Mouse (Mus musculus): ENCODE results near the gene Shank2. TPM values are rescaled to one million over a fixed set of nuclear protein-coding genes. Genes with fewer than 3 reads are reported as not detected.
A peak's percentile ranks its signal among the peaks of the same experiment; 100 is the strongest.

Gene Shank2
- polyA plus RNA-seq, 1 experiment from 2014 or later = 1.6 TPM

DNA sequence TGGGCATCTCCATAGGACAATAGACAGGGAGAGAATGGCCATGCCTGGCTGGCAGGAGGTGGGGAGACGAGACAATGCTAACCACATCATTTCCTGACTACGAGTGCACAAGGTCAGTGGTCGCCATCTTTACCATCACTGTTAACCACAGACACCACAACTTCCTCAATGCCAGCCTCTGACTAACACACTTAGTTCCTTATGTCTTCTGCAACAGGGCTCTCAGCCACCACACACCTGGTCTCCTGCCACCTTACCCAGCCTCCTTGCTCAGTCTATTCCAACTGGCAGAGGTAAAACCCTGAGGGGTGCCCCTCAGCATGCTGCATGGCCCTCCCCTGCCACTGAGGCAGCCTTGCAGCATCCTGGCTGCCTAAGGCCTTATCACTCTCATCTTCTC is 445.4 kb downstream of the Shank2 start:
- H3K4me3 ChIP-seq (replicated peaks; ENCODE audit: low read length) = no peak overlapping the region
- H3K9me3 ChIP-seq (replicated peaks; ENCODE audit: control insufficient read depth, low read length) = no peaks in the 10 kb centered on the region
- WGBS = 73% methylated on average over 3 of the region's 3 CpGs
- no peaks in the 10 kb centered on the region for H3K4me1 ChIP-seq (ENCODE audit: control insufficient read depth, insufficient read depth, low read length)
- H3K27me3 ChIP-seq (ENCODE audit: control insufficient read depth, insufficient read depth, low read length) = no peaks in the 10 kb centered on the region
- H3K4me2 ChIP-seq (ENCODE audit: low read depth, low read length) = no peak overlapping the region
- no peak for ATAC-seq (ENCODE audit: insufficient read depth, low FRiP score)
- H3K9ac ChIP-seq (ENCODE audit: low read length) = no peak overlapping the region
- no peak overlapping the region for H3K27ac ChIP-seq (ENCODE audit: low read length)
- peaks cover 43% of the 10 kb centered on the region for H3K36me3 ChIP-seq (ENCODE audit: control insufficient read depth, insufficient read depth, low read length)

DNA sequence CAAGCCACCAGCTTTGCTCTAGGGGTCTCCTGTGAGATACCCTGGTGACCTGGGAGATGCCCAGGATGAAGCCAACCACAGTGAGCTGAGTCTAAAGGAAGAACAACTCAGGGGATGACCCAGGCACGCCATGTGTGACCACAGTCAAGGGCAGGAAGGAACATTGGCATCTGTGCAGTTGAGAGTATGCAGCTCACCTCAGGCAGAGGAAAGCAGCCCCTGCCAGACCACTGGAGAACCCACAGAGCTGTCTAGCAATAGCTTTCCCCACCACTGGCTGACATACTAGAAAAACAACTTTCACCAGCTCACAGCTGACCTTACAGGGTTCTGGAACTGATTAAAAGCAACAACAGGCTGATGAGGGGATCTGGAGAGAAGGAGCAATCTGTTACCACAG is 446.5 kb downstream of the Shank2 start:
- no peak overlapping the region for H3K9ac ChIP-seq (ENCODE audit: low read length)
- 96% methylated on average over 1 of the region's 1 CpGs for WGBS
- no peaks in the 10 kb centered on the region for H3K9me3 ChIP-seq (replicated peaks; ENCODE audit: control insufficient read depth, low read length)
- ATAC-seq (ENCODE audit: insufficient read depth, low FRiP score) = no peak
- H3K27ac ChIP-seq (ENCODE audit: low read length) = no peak overlapping the region
- H3K4me1 ChIP-seq (ENCODE audit: control insufficient read depth, insufficient read depth, low read length) = no peaks in the 10 kb centered on the region
- no peak overlapping the region for H3K4me2 ChIP-seq (ENCODE audit: low read depth, low read length)
- H3K36me3 ChIP-seq (ENCODE audit: control insufficient read depth, insufficient read depth, low read length) = peaks cover 48% of the 10 kb centered on the region
- no peak overlapping the region for H3K4me3 ChIP-seq (replicated peaks; ENCODE audit: low read length)
- no peaks in the 10 kb centered on the region for H3K27me3 ChIP-seq (ENCODE audit: control insufficient read depth, insufficient read depth, low read length)

DNA sequence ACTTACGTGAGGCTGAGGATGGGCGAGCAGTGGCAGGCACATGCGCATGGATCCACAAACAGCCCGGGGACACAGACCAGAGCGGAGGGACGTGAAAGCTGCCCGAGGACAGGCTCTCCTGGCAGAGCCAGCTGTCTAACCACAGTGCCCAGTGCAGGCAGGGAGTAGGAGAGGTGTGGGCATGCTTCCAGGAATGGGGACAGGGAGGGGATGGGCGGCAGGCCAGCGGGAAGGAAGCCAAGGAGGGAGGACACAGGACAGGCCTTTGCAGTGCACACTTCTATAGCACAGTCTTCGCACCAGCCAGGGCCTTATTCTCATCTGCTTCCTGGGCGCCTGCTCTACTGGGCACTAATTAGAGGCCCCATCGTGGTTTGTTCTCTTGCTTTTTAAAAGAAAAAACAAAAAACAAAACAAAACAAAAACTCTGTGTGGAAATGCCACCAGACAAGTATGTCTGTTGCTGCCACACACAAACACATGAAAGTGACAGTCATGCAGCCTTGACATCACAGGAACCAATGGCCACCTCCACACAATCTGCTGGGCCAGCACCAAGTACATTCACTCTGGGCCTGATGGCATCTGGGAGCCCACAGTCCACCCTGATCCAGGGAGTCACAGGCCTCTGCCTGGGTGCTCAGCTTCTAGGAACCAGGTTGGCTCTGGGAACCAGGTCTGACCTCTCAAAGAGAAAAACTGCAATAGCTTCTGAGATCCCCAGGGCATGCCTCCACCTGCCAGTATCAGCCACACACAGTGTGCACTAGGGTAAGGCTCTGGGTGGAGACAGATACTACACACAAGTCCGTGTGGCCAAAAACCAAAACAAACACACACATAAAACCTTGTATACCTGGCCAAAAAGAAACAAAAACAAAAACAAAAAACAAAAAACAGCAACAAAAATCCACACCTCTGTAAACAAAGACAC is 448.2 kb downstream of the Shank2 start:
- no peak for ATAC-seq (ENCODE audit: insufficient read depth, low FRiP score)
- Histone ChIP-seq H3K36me3 (ENCODE audit: control insufficient read depth, insufficient read depth, low read length) (peaks cover 40% of the 10 kb centered on the region), H3K4me2 (ENCODE audit: low read depth, low read length) (no peak overlapping the region), H3K4me1 (ENCODE audit: control insufficient read depth, insufficient read depth, low read length) (no peaks in the 10 kb centered on the region), H3K4me3 (replicated peaks; ENCODE audit: low read length) (no peak overlapping the region), H3K27me3 (ENCODE audit: control insufficient read depth, insufficient read depth, low read length) (no peaks in the 10 kb centered on the region), H3K9ac (ENCODE audit: low read length) (no peak overlapping the region), H3K9me3 (replicated peaks; ENCODE audit: control insufficient read depth, low read length) (no peaks in the 10 kb centered on the region), H3K27ac (ENCODE audit: low read length) (no peak overlapping the region)
- 90% methylated on average over 13 of the region's 13 CpGs for WGBS

DNA sequence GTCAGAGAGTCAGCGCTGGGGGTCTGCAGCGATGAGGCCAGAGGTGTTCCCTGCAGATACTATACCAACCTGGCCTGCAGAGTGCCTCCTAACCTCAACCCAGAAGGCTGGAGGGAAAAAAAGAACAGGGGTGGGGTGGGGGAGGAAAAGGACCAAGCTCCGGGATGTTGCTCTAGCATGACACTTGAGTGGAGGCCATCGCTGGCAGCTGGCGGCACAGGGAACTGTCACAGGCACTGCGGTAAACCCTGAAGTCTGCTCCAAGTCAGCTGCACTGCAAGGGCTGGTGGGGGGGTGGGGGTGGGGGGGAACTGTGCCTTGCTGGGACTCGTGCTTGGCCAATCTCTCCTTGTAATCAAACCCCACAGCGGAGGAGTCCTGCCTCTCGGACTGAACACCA is 448.9 kb downstream of the Shank2 start:
- 87% methylated on average over 9 of the region's 9 CpGs for WGBS
- H3K9me3 ChIP-seq (replicated peaks; ENCODE audit: control insufficient read depth, low read length) = no peaks in the 10 kb centered on the region
- H3K36me3 ChIP-seq (ENCODE audit: control insufficient read depth, insufficient read depth, low read length) = peaks cover 32% of the 10 kb centered on the region
- H3K4me2 ChIP-seq (ENCODE audit: low read depth, low read length) = no peak overlapping the region
- no peak overlapping the region for H3K27ac ChIP-seq (ENCODE audit: low read length)
- ATAC-seq (ENCODE audit: insufficient read depth, low FRiP score) = no peak
- H3K4me3 ChIP-seq (replicated peaks; ENCODE audit: low read length) = no peak overlapping the region
- no peaks in the 10 kb centered on the region for H3K27me3 ChIP-seq (ENCODE audit: control insufficient read depth, insufficient read depth, low read length)
- no peak overlapping the region for H3K9ac ChIP-seq (ENCODE audit: low read length)
- H3K4me1 ChIP-seq (ENCODE audit: control insufficient read depth, insufficient read depth, low read length) = no peaks in the 10 kb centered on the region

DNA sequence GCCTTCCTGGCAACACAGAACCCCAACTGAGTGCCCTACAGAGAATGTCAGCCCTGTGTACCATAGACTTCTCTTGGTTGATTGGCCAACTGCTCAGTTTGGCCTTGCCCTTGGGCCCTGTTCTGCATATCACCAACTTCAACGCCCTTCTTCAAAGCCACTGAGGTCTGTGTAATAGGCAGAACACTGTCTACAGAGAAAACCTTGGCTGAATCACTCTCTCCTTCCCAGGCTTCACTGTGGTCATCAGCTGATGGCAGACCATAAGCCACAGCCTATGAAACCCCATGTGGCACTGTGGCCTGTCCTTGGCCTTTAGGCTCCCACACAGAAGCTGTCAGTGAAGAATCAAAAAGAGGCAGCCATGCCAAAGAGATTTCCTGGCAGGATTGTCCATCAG is 457.2 kb downstream of the Shank2 start:
- H3K9me3 ChIP-seq (replicated peaks; ENCODE audit: control insufficient read depth, low read length) = no peaks in the 10 kb centered on the region
- H3K36me3 ChIP-seq (ENCODE audit: control insufficient read depth, insufficient read depth, low read length) = peaks cover 41% of the 10 kb centered on the region
- no peak for ATAC-seq (ENCODE audit: insufficient read depth, low FRiP score)
- H3K27me3 ChIP-seq (ENCODE audit: control insufficient read depth, insufficient read depth, low read length) = no peaks in the 10 kb centered on the region
- 87% methylated on average over 1 of the region's 1 CpGs for WGBS
- H3K27ac ChIP-seq (ENCODE audit: low read length) = no peak overlapping the region
- H3K4me3 ChIP-seq (replicated peaks; ENCODE audit: low read length) = no peak overlapping the region
- no peak overlapping the region for H3K4me2 ChIP-seq (ENCODE audit: low read depth, low read length)
- H3K9ac ChIP-seq (ENCODE audit: low read length) = no peak overlapping the region
- no peaks in the 10 kb centered on the region for H3K4me1 ChIP-seq (ENCODE audit: control insufficient read depth, insufficient read depth, low read length)

DNA sequence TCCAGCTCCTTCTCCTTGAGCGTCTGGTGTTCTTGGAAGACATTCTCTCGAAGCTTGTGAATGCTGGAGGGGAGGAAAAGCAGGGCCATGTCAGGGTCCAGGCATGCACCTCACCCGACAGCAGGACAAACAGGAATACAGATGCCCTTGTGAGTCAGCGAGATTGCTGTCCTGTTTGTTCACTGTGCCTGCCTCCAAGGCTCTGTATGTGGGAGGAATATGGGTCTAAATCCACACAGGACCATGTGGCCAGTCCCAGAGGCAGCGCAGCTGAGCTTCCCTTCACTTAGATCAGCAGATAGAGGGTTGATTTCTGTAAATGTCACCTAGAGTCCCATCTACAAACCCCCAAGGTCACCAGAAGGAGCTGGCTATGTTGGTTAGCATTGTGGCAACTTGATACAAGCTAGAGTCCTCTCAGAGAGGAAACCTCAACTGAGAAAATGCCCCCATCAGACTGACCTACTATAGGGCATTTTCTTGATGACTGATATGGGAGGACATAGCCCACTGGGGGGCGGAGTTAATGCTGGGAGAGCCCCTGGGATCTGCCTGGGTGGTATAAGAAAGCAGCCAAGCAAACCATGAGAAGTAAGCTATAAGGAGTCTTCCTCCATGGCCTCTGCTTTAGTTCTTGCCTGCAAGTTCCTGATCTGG is 459.6 kb downstream of the Shank2 start:
- no peaks in the 10 kb centered on the region for H3K4me1 ChIP-seq (ENCODE audit: control insufficient read depth, insufficient read depth, low read length)
- no peak overlapping the region for H3K4me3 ChIP-seq (replicated peaks; ENCODE audit: low read length)
- H3K9ac ChIP-seq (ENCODE audit: low read length) = no peak overlapping the region
- no peak overlapping the region for H3K27ac ChIP-seq (ENCODE audit: low read length)
- no peak overlapping the region for H3K4me2 ChIP-seq (ENCODE audit: low read depth, low read length)
- 91% methylated on average over 6 of the region's 6 CpGs for WGBS
- H3K27me3 ChIP-seq (ENCODE audit: control insufficient read depth, insufficient read depth, low read length) = no peaks in the 10 kb centered on the region
- H3K36me3 ChIP-seq (ENCODE audit: control insufficient read depth, insufficient read depth, low read length) = peaks cover 46% of the 10 kb centered on the region
- no peak for ATAC-seq (ENCODE audit: insufficient read depth, low FRiP score)
- H3K9me3 ChIP-seq (replicated peaks; ENCODE audit: control insufficient read depth, low read length) = no peaks in the 10 kb centered on the region

DNA sequence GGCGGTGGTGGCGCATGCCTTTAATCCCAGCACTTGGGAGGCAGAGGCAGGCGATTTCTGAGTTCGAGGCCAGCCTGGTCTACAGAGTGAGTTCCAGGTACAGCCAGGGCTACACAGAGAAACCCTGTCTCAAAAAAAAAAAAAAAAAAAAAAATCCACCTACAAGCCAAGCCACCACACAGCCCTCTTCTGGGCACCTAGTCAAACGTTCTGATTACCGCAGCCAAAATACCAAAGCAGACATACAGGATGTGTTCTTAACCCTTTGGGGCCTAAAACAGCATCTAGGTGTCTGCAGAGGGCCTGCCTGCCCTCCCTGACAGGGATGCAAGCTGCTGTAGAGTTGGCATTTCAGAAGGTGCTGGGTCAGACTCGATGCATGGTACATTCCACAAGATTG is 460.8 kb downstream of the Shank2 start:
- Histone ChIP-seq H3K4me3 (replicated peaks; ENCODE audit: low read length) (no peak overlapping the region), H3K9me3 (replicated peaks; ENCODE audit: control insufficient read depth, low read length) (no peaks in the 10 kb centered on the region), H3K9ac (ENCODE audit: low read length) (no peak overlapping the region), H3K27ac (ENCODE audit: low read length) (no peak overlapping the region), H3K4me2 (ENCODE audit: low read depth, low read length) (no peak overlapping the region), H3K27me3 (ENCODE audit: control insufficient read depth, insufficient read depth, low read length) (no peaks in the 10 kb centered on the region), H3K4me1 (ENCODE audit: control insufficient read depth, insufficient read depth, low read length) (no peaks in the 10 kb centered on the region), H3K36me3 (ENCODE audit: control insufficient read depth, insufficient read depth, low read length) (peaks cover 40% of the 10 kb centered on the region)
- ATAC-seq (ENCODE audit: insufficient read depth, low FRiP score) = no peak
- 80% methylated on average over 7 of the region's 7 CpGs for WGBS

DNA sequence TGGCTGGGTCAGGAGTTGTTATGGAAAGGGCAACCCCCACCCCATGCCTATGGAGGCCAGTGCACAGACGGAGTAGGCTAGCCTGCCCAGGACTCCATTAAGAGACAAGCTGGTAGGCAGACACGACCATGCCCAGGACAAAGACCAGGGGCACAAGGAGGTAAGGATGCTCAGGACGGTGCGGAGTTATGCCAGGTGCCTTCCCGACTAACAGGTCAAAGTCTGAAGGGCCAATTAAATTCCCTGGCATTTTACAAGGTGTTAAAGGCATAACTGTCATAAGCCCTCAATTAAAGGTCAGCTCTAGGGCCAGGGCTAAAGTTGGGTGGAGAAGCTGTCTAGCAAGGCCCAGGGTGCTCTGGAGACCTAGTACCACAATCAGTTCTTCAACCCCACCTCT is 467.0 kb downstream of the Shank2 start:
- no peak for ATAC-seq (ENCODE audit: insufficient read depth, low FRiP score)
- Histone ChIP-seq H3K27me3 (ENCODE audit: control insufficient read depth, insufficient read depth, low read length) (no peaks in the 10 kb centered on the region), H3K36me3 (ENCODE audit: control insufficient read depth, insufficient read depth, low read length) (0 out of 2 replicates have a peak, but pooled peaks cover 5% of the 10 kb centered on the region), H3K9me3 (replicated peaks; ENCODE audit: control insufficient read depth, low read length) (no peaks in the 10 kb centered on the region), H3K9ac (ENCODE audit: low read length) (no peak overlapping the region; the same call in 1 of the 2 replicates), H3K4me3 (replicated peaks; ENCODE audit: low read length) (peak overlapping the region; percentile 93), H3K4me2 (ENCODE audit: low read depth, low read length) (peak overlapping the region; percentile 77), H3K4me1 (ENCODE audit: control insufficient read depth, insufficient read depth, low read length) (peaks cover 12% of the 10 kb centered on the region), H3K27ac (ENCODE audit: low read length) (peak overlapping the region; percentile 96)
- WGBS = 73% methylated on average over 5 of the region's 5 CpGs

DNA sequence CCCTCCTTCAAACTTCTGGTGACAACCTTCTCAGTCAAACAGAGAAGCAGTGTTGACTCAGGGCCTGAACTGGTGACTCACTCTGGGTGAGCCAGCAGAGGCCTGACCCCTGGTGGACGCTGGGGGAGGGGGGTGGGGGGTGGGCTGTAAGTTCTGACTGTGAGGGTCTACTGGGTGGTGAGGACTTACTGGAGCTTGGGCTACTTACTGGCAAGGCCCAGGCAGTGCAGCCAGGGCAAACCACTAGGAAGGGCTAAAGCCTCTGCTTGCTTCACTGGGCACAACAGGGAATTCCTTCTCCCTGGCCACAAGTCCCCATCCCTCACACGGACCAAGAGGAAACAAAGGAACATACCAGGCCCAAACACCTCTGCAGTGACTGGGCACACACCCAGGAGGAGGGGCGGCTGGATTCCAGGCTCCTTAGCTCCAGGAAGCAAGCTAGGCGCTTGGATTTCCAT is 467.5 kb downstream of the Shank2 start:
- peak; percentile 65 for ATAC-seq (ENCODE audit: insufficient read depth, low FRiP score)
- Histone ChIP-seq H3K36me3 (ENCODE audit: control insufficient read depth, insufficient read depth, low read length) (0 out of 2 replicates have a peak, but pooled peaks cover 5% of the 10 kb centered on the region), H3K4me3 (replicated peaks; ENCODE audit: low read length) (peak overlapping the region; percentile 93), H3K4me1 (ENCODE audit: control insufficient read depth, insufficient read depth, low read length) (peaks cover 12% of the 10 kb centered on the region), H3K9ac (ENCODE audit: low read length) (peak overlapping the region; percentile 98), H3K4me2 (ENCODE audit: low read depth, low read length) (peak overlapping the region; percentile 77), H3K27ac (ENCODE audit: low read length) (peak overlapping the region; percentile 96), H3K9me3 (replicated peaks; ENCODE audit: control insufficient read depth, low read length) (no peaks in the 10 kb centered on the region), H3K27me3 (ENCODE audit: control insufficient read depth, insufficient read depth, low read length) (no peaks in the 10 kb centered on the region)
- 5% methylated on average over 4 of the region's 4 CpGs for WGBS

Data from stomach, embryonic 16.5 days (tissue).